In the genomic region with DNA sequence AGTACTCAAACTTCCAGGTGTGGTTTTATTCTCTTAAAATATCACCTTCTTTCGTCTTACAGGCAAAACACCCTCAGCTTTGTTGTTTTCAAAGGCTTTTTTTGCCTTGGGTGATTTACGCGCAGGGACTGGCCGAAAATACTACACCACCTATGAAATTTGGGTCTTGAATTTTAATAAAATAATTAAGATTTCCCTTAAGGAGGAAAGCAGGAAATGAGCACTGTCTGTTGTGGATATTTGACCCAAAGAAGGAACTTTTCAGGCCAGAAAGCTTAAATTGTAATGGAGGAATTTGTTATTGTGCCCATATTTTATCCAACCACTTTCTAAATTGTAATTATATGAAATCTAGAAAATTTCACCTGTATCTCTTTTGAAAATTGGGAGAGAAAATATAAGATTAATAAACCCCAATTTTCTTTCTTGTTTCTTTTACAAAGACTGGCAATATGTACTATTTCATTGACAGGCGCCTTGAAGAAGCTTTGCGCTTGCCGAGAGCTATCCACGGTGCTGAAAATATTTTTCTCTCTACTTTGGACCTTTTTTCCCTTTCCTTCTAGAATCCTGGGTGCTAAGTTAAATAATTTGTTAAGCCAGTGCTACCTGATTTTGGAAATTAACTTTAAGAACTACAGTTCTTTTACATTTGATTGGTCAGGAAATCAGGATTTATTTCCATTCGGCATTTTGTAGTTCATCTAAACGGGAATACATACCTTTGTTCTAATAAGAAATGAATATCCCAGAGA, we compare ENCODE assay signal across 16 mouse cellular contexts. TPM values are rescaled to one million over a fixed set of nuclear protein-coding genes. Genes with fewer than 3 reads are reported as not detected.
DNase-seq lines count a peak whose midpoint lies in the region; ATAC-seq and TF ChIP-seq lines count a peak whose summit lies in the region.
"Had no signal": no experiment of that assay in that cellular context is flagged by ENCODE, and none has a peak within 500 bp of the region (broad histone marks: within the 10 kb centered on the region; RNA-seq: fewer than 3 reads in every experiment).

No protein-coding gene starts in this region.

- 12% methylated on average over 10 of the region's 10 CpGs for WGBS in kidney, postnatal 0 days
- 13% methylated on average over 10 of the region's 10 CpGs for WGBS in hindbrain, embryonic 15.5 days

- H3K9ac ChIP-seq in kidney, postnatal 0 days (ENCODE audit: low read depth, low read length) = no peak overlapping the region
- no peak overlapping the region for H3K9ac ChIP-seq in hindbrain, embryonic 15.5 days
- H3K9ac ChIP-seq: embryonic facial prominence, embryonic 12.5 days; liver, embryonic 13.5 days; midbrain, embryonic 12.5 days had no signal

- H3K4me1 ChIP-seq in kidney, postnatal 0 days (replicated peaks; ENCODE audit: insufficient read depth, low read length) = 0 out of 2 replicates have a peak, but pooled peaks cover 7% of the 10 kb centered on the region
- peaks cover 9% of the 10 kb centered on the region for H3K4me1 ChIP-seq in hindbrain, embryonic 15.5 days (replicated peaks)

- no peak for ATAC-seq in kidney, postnatal 0 days (replicated peaks; ENCODE audit: low FRiP score, low read depth)
- no peak for ATAC-seq in hindbrain, embryonic 15.5 days (ENCODE audit: low FRiP score, low read depth)

- H3K27me3 ChIP-seq in kidney, postnatal 0 days (ENCODE audit: insufficient read depth, low read length) = peaks cover 82% of the 10 kb centered on the region
- peaks cover 73% of the 10 kb centered on the region for H3K27me3 ChIP-seq in hindbrain, embryonic 15.5 days

- no peak overlapping the region for H3K4me3 ChIP-seq in kidney, postnatal 0 days (replicated peaks; ENCODE audit: low read depth, low read length)
- peak overlapping the region; percentile 24 for H3K4me3 ChIP-seq in hindbrain, embryonic 15.5 days
- H3K4me3 ChIP-seq: embryonic facial prominence, embryonic 12.5 days; liver, embryonic 13.5 days; midbrain, embryonic 12.5 days had no signal

- DNase-seq in kidney, postnatal 0 days (ENCODE audit: low spot score) = peak; percentile 74
- DNase-seq in kidney, adult 9 months = no peak
- DNase-seq in 3T3-L1 (ENCODE audit: low read depth, low spot score) (peak; percentile 40), NIH3T3 (ENCODE audit: low read depth) (peak; percentile 66)
- DNase-seq in urinary bladder, postnatal 4 days (ENCODE audit: low spot score in 2 of 2) = no peak
- DNase-seq in gastrocnemius, postnatal 4 days (ENCODE audit: low spot score in 2 of 2) = no peak
- DNase-seq: cerebellum, adult 11 months; kidney, adult 2 months; liver, embryonic 13.5 days had no signal

- no peaks in the 10 kb centered on the region for H3K9me3 ChIP-seq in kidney, postnatal 0 days (replicated peaks; ENCODE audit: low read length)
- H3K9me3 ChIP-seq in hindbrain, embryonic 15.5 days = no peaks in the 10 kb centered on the region
- H3K9me3 ChIP-seq: embryonic facial prominence, embryonic 12.5 days; liver, embryonic 13.5 days; midbrain, embryonic 12.5 days had no signal

- no peak for TF ChIP-seq CTCF in kidney, postnatal 0 days (IDR thresholded peaks at IDR 0.05; ENCODE audit: low read depth)

- no peaks in the 10 kb centered on the region for H3K36me3 ChIP-seq in kidney, postnatal 0 days (ENCODE audit: insufficient read depth, low read length)
- no peaks in the 10 kb centered on the region for H3K36me3 ChIP-seq in hindbrain, embryonic 15.5 days
- H3K36me3 ChIP-seq: embryonic facial prominence, embryonic 12.5 days; liver, embryonic 13.5 days; midbrain, embryonic 12.5 days had no signal

- no peak overlapping the region for H3K27ac ChIP-seq in kidney, postnatal 0 days
- no peak overlapping the region for H3K27ac ChIP-seq in hindbrain, embryonic 15.5 days (replicated peaks)
- H3K27ac ChIP-seq: embryonic facial prominence, embryonic 12.5 days; liver, embryonic 13.5 days; midbrain, embryonic 12.5 days had no signal

- no peak overlapping the region for H3K4me2 ChIP-seq in kidney, postnatal 0 days (ENCODE audit: low read length)
- no peak overlapping the region for H3K4me2 ChIP-seq in hindbrain, embryonic 15.5 days
- H3K4me2 ChIP-seq: embryonic facial prominence, embryonic 12.5 days; liver, embryonic 13.5 days; midbrain, embryonic 12.5 days had no signal

RNA-seq across cellular contexts. Expression of gene Otp, which starts 2.8 kb away (rescaled TPM):
- not detected in 2 replicates for polyA plus RNA-seq in kidney, postnatal 0 days (2015; fragmentation: Nextera tagmentation; extraction: Ambion mirVana)
- polyA plus RNA-seq in hindbrain, embryonic 15.5 days (2015; fragmentation: Nextera tagmentation; extraction: Ambion mirVana) = 6.1 and 6.8 TPM in 2 replicates
- total RNA-seq in gastrocnemius, postnatal 4 days (2021) = not detected
- total RNA-seq: gastrocnemius, adult 18-20 months; layer of hippocampus, postnatal 14 days had no signal
- polyA plus RNA-seq: heart, embryonic 14.5 days; kidney, adult 2 months; liver, embryonic 13.5 days; stomach, embryonic 16.5 days had no signal

Comparison
In these comparisons a context has a peak if more than half of its experiments do, and no peak if none do; other contexts are left out.
1. DNase-seq: peak in kidney, postnatal 0 days (single experiment), 3T3-L1 (single experiment) and NIH3T3 (single experiment); none in kidney, adult 9 months (single experiment), urinary bladder, postnatal 4 days (0 of 2) and gastrocnemius, postnatal 4 days (0 of 2).